Mouse (Mus musculus) cerebellum, postnatal 4 days (tissue): ENCODE data around the gene Hes5.

Source experiments
- DNase-seq, 2 experiments: peaks; one replicate each; pipeline ENCODE4 v3.0.0; 2022; ENCODE audit warnings: low spot score in 2 of 2, mixed read lengths in 1 of 2

Gene Hes5

GRCm38 (mm10) chr4:155011312-155012025 lies 50.7 kb downstream of the Hes5 start:
- DNase-seq, result peak in 1 of 2 experiments; percentile 69
